Mouse (Mus musculus): ENCODE measurements around the gene Rgl2. TPM values are rescaled to one million over a fixed set of nuclear protein-coding genes. Genes with fewer than 3 reads are reported as not detected.

The Rgl2 gene
- total and polyA plus RNA-seq, 3 experiments = 24.9 to 43.6 TPM; not detected in 1

DNA sequence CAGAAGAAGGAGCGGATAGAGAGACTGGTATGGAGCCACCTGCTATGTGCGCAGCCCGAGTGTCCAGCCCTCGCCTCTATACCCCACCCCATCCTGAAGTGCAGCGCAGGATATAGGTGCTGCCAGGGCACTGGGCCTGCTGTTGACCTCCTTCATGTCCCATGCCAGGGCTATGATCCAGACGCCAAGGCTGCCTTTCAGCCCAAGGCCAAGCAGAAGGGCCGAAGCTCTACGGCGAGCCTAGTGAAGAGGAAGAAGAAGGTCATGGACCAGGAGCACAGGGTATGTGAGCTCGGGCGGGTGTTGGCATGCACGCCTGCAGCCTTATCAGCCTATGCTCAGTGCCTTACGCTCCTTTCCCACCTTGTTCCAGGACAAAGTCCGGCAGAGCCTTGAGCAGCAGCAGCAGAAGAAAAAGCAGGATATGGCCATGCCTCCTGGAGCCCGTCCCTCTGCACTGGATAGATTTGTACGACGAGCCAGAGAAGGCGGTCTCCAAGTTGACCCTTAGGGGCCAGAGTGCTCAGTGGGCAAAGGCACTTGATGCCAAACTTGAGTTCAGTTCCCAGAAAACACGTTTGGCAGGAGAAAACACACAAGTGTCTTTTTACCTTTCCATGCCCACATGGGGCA is 19.7 kb downstream of the Rgl2 start:
- Histone ChIP-seq H3K79me2 (ENCODE audit: control insufficient read depth, insufficient read depth, low read length, poor library complexity) (peaks cover 16% of the 10 kb centered on the region), H3K4me3 (ENCODE audit: control insufficient read depth in 1 of 2, insufficient read depth in 1 of 2, low read depth in 2 of 2, low read length in 2 of 2) (no peak overlapping the region), H3K9ac (ENCODE audit: control insufficient read depth, low read depth, low read length, poor library complexity, severe bottlenecking) (no peak overlapping the region), H3K27ac (ENCODE audit: control insufficient read depth, low read depth, low read length) (no peak overlapping the region), H3K9me3 (replicated peaks; ENCODE audit: insufficient read depth, low read length) (no peaks in the 10 kb centered on the region), H3K4me1 (ENCODE audit: control insufficient read depth in 1 of 2, insufficient read depth in 2 of 2, low read length in 2 of 2) (peaks cover 0 to 13% of the 10 kb centered on the region in 2 experiments; a peak in 2 of 4 replicates), H3K27me3 (ENCODE audit: control insufficient read depth in 1 of 2, insufficient read depth in 2 of 2, low read length in 2 of 2) (no peaks in the 10 kb centered on the region), H3K36me3 (ENCODE audit: control insufficient read depth in 1 of 2, insufficient read depth in 2 of 2, low read length in 2 of 2) (peaks cover 9 to 13% of the 10 kb centered on the region in 2 experiments)
- no peak for TF ChIP-seq MAZ (IDR thresholded peaks at IDR 0.05; ENCODE audit: low read depth, low read length)
- no peak for TF ChIP-seq TAL1 (IDR thresholded peaks at IDR 0.05; ENCODE audit: low read length)
- no peak for TF ChIP-seq RAD21 (IDR thresholded peaks at IDR 0.05; ENCODE audit: low read depth, low read length)
- no peak for TF ChIP-seq HCFC1 (IDR thresholded peaks at IDR 0.05; ENCODE audit: low read depth, low read length)
- TF ChIP-seq KAT2A (conservative IDR thresholded peaks at IDR 0.05; ENCODE audit: low read depth, low read length) = no peak
- TF ChIP-seq JUND (IDR thresholded peaks at IDR 0.05; ENCODE audit: low read depth, low read length) = no peak
- no peak for TF ChIP-seq USF2 (IDR thresholded peaks at IDR 0.05; ENCODE audit: borderline replicate concordance in 1 of 2, insufficient read depth in 1 of 2, low read depth in 1 of 2, low read length in 2 of 2)
- no peak for DNase-seq (ENCODE audit: low read depth, low spot score)

DNA sequence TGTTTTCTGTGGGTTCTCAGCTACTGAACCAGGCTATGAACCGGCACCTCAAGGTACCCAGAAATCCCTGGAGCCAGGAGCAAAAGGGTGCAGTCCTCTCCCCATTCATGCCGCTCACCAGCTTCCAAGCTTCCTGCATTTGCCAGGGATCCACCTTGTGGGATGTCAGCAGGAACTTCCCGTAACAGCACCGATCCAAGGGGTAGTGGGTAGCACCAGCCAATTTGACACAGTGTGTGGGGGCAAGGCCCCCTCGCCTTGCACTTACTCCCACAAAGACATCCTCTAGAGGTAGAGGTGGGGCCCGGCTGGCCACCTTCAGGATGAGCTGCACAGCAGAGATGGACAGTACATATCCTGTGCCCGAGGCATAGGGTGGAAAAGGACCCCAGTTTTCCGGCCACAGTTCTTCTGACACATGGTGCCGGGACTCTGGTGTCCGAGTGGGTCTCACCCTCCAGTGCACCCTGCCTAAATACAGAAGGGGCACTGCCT is 20.8 kb downstream of the Rgl2 start:
- Histone ChIP-seq H3K79me2 (ENCODE audit: control insufficient read depth, insufficient read depth, low read length, poor library complexity) (peaks cover 28% of the 10 kb centered on the region), H3K9ac (ENCODE audit: control insufficient read depth, low read depth, low read length, poor library complexity, severe bottlenecking) (peak overlapping the region; percentile 81; the same call in 1 of the 2 replicates), H3K27me3 (ENCODE audit: control insufficient read depth in 1 of 2, insufficient read depth in 2 of 2, low read length in 2 of 2) (no peaks in the 10 kb centered on the region), H3K4me1 (ENCODE audit: control insufficient read depth in 1 of 2, insufficient read depth in 2 of 2, low read length in 2 of 2) (peaks cover 0 to 13% of the 10 kb centered on the region in 2 experiments; a peak in 2 of 4 replicates), H3K36me3 (ENCODE audit: control insufficient read depth in 1 of 2, insufficient read depth in 2 of 2, low read length in 2 of 2) (peaks cover 13% of the 10 kb centered on the region in 2 experiments), H3K9me3 (replicated peaks; ENCODE audit: insufficient read depth, low read length) (no peaks in the 10 kb centered on the region), H3K4me3 (ENCODE audit: control insufficient read depth in 1 of 2, insufficient read depth in 1 of 2, low read depth in 2 of 2, low read length in 2 of 2) (no peak overlapping the region), H3K27ac (ENCODE audit: control insufficient read depth, low read depth, low read length) (no peak overlapping the region)
- no peak for TF ChIP-seq RAD21 (IDR thresholded peaks at IDR 0.05; ENCODE audit: low read depth, low read length)
- TF ChIP-seq ZKSCAN1 (IDR thresholded peaks at IDR 0.05; ENCODE audit: low read depth, low read length) = no peak
- TF ChIP-seq POLR2AphosphoS5 (IDR thresholded peaks at IDR 0.05; ENCODE audit: borderline replicate concordance, low read depth, low read length) = peak; percentile 38; the same call in 1 of the 2 replicates
- TF ChIP-seq ZC3H11A (IDR thresholded peaks at IDR 0.05; ENCODE audit: low read depth, low read length) = no peak
- TF ChIP-seq HCFC1 (IDR thresholded peaks at IDR 0.05; ENCODE audit: low read depth, low read length) = no peak
- TF ChIP-seq ZNF384 (IDR thresholded peaks at IDR 0.05; ENCODE audit: low read depth, low read length) = no peak
- no peak for TF ChIP-seq CHD2 (IDR thresholded peaks at IDR 0.05; ENCODE audit: low read length)
- TF ChIP-seq MAZ (IDR thresholded peaks at IDR 0.05; ENCODE audit: low read depth, low read length) = no peak
- DNase-seq (ENCODE audit: low read depth, low spot score) = peak; percentile 41
